Mouse (Mus musculus) midbrain, embryonic 16.5 days (tissue): ENCODE data around the gene Tmem175. TPM values are rescaled to one million over a fixed set of nuclear protein-coding genes. Genes with fewer than 3 reads are reported as not detected.
A peak's percentile ranks its signal among the peaks of the same experiment; 100 is the strongest.

Source experiments
- ATAC-seq: fragments of 200-750 bp; cut with Nextera tagmentation; 2 replicates; pipeline ENCODE4 v1.8.0; 2017; ENCODE audit warnings: moderate TSS enrichment
- H3K27ac ChIP-seq: fragments of 300-500 bp; sonication (generic); 2 replicates; pipeline ENCODE4 v1.5.1; 2014; ENCODE audit warnings: mild to moderate bottlenecking, low read length, mixed read lengths
- H3K27me3 ChIP-seq: fragments of 300-500 bp; sonication (generic); 2 replicates; pipeline ENCODE4 v1.6.1; 2014; ENCODE audit warnings: low read depth, low read length, mixed read lengths; ENCODE audit not compliant: control insufficient read depth, insufficient read depth
- H3K36me3 ChIP-seq: fragments of 300-500 bp; sonication (generic); 2 replicates; pipeline ENCODE4 v1.6.1; 2014; ENCODE audit warnings: mild to moderate bottlenecking, low read length, moderate library complexity, mixed read lengths; ENCODE audit not compliant: control insufficient read depth, insufficient read depth
- H3K4me1 ChIP-seq: fragments of 300-500 bp; sonication (generic); 2 replicates; pipeline ENCODE4 v1.6.1; 2014; ENCODE audit warnings: mild to moderate bottlenecking, low read length, mixed read lengths; ENCODE audit not compliant: control insufficient read depth, insufficient read depth
- H3K4me2 ChIP-seq: fragments of 300-500 bp; sonication (generic); 2 replicates; pipeline ENCODE4 v1.6.1; 2014; ENCODE audit warnings: mild to moderate bottlenecking, low read length, mixed read lengths
- H3K4me3 ChIP-seq: fragments of 300-500 bp; sonication (generic); 2 replicates; pipeline ENCODE4 v1.5.1; 2014; ENCODE audit warnings: low read depth, mild to moderate bottlenecking, low read length, moderate library complexity, mixed read lengths
- H3K9ac ChIP-seq: fragments of 300-500 bp; sonication (generic); 2 replicates; pipeline ENCODE4 v1.6.1; 2014; ENCODE audit warnings: low read depth, low read length, mixed read lengths
- H3K9me3 ChIP-seq: fragments of 300-500 bp; sonication (generic); replicated peaks from 2 replicates; pipeline ENCODE4 v1.6.1; 2014; ENCODE audit warnings: mild to moderate bottlenecking, low read length, mixed read lengths; ENCODE audit not compliant: control insufficient read depth, poor library complexity, severe bottlenecking
- WGBS: fragments of 180-500 bp; shearing (Covaris S2); extraction: QIAGEN DNeasy Blood & Tissue Kit; methylation state at CpG from one replicate; pipeline ENCODE4 v1.1.7; 2014; 5-methylcytosine and 5-hydroxymethylcytosine counted together
- polyA plus RNA-seq: library from polyadenylated mRNA; unstranded; fragments of >200 nt; fragmentation: Nextera tagmentation; extraction: Ambion mirVana; gene quantifications from 2 replicates; pipeline ENCODE4 v1.2.1, GENCODE M21; 2015

The Tmem175 gene
- polyA plus RNA-seq, 1 experiment from 2014 or later, result 25.1 TPM

DNA sequence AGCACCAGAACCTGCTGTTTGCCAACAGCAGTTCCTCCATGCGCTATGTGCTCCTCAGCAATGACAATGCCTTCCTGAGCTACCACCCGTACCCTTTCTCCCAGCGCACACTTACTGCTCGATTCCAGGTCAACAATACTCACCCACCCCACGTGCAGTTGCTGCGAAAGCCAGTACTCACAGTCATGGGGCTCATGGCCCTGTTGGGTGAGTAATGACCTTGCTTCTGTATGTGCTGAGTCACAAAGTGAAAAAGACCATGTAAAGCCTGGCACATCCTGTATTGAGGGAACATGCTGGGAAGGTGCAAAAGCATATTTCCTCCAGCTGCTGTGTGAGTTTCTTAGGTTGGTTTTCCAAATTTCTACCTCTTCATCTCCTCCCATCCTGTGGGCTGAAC is 51.3 kb downstream of the Tmem175 start:
- 91% methylated on average over 6 of the region's 6 CpGs for WGBS
- H3K36me3 ChIP-seq, result no peaks in the 10 kb centered on the region; the same call in 1 of the 2 replicates
- H3K4me2 ChIP-seq, result no peak overlapping the region
- ATAC-seq, result no peak
- no peak overlapping the region for H3K4me3 ChIP-seq
- H3K9ac ChIP-seq, result no peak overlapping the region
- H3K27ac ChIP-seq, result no peak overlapping the region
- H3K27me3 ChIP-seq, result no peaks in the 10 kb centered on the region
- no peaks in the 10 kb centered on the region for H3K9me3 ChIP-seq
- peaks cover 9% of the 10 kb centered on the region for H3K4me1 ChIP-seq

DNA sequence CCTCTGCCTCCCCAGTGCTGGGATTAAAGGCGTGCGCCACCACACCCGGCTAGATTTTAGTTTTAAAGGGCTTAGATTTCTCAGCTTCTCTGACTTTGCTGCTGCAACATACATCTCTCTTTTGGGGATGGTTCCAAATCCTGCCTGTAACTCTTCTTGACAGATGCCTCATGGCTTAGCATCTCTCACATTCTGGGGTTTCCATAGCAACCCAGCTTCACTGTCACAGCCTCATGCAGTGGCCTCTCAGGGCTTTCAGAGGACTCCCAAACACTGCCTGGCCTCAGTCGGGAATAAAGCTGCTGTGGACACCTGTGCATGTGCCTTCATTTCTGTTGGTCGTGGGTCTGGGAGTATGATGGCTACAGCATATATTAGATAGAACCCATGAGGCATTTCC is 59.5 kb downstream of the Tmem175 start:
- no peaks in the 10 kb centered on the region for H3K9me3 ChIP-seq
- 61% methylated on average over 5 of the region's 5 CpGs for WGBS
- no peak overlapping the region for H3K9ac ChIP-seq
- H3K4me3 ChIP-seq, result no peak overlapping the region
- H3K4me2 ChIP-seq, result no peak overlapping the region
- no peaks in the 10 kb centered on the region for H3K36me3 ChIP-seq
- H3K27me3 ChIP-seq, result peaks cover 11% of the 10 kb centered on the region
- H3K27ac ChIP-seq, result no peak overlapping the region
- no peak for ATAC-seq
- peaks cover 6% of the 10 kb centered on the region for H3K4me1 ChIP-seq

DNA sequence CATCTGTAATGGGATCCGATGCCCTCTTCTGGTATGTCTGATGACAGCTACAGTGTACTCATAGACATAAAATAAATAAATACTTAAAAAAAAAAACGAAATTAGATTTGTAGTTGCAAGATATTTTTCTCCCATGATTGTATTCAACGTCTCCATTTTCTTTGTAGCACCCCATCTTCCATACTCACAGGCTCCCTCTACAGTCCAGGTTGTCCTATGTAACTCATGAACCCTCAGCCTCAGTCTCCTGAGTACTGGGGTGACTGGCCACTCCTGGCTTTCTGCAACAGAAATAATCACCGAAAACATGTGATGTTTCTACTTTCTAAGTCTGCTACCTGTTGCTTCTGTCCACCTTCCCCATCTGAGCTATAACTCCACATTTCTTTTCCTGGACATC is 61.6 kb downstream of the Tmem175 start:
- H3K27me3 ChIP-seq, result peaks cover 13% of the 10 kb centered on the region
- no peak overlapping the region for H3K27ac ChIP-seq
- no peaks in the 10 kb centered on the region for H3K36me3 ChIP-seq
- H3K4me2 ChIP-seq, result no peak overlapping the region
- no peak overlapping the region for H3K4me3 ChIP-seq
- peaks cover 13% of the 10 kb centered on the region for H3K4me1 ChIP-seq
- no peak overlapping the region for H3K9ac ChIP-seq
- WGBS, result 71% methylated on average over 4 of the region's 4 CpGs
- no peaks in the 10 kb centered on the region for H3K9me3 ChIP-seq
- ATAC-seq, result no peak

DNA sequence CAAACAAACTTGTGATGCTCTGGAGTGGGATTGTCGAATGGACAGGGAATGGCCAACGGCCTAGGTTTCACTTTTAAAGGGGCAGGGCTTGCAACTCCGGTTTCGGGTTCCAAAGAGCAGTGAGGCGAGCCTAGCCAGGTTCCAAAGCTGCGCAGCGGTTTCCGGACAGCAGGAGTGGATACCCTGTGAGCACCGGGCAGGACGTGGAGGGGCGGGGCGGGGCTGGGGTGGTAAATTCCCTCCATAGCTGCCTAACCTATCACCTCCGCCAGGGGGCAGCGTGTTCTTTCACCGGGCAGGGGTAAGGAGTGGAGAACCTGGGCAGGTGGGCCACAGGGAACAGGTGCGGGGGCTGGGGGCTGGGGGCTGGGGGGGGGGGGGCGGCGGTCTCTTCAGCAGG is 62.7 kb downstream of the Tmem175 start, which contains the start of gene Fgfrl1:
Fgfrl1 (plus strand) TSS at position 112 of the 400 bp plus-strand sequence.
- Histone ChIP-seq H3K4me2 (peak within 1 kb of the TSS; percentile 98), H3K27me3 (peaks cover 13% of the 10 kb centered on the region), H3K9me3 (no peaks in the 10 kb centered on the region), H3K36me3 (no peaks in the 10 kb centered on the region), H3K4me1 (peaks cover 13% of the 10 kb centered on the region), H3K4me3 (peak within 1 kb of the TSS; percentile 14; the same call in 1 of the 2 replicates), H3K9ac (no peak within 1 kb of the TSS), H3K27ac (no peak within 1 kb of the TSS)
- ATAC-seq, result no peak
- WGBS, result 6% methylated on average over 16 of the region's 18 CpGs

DNA sequence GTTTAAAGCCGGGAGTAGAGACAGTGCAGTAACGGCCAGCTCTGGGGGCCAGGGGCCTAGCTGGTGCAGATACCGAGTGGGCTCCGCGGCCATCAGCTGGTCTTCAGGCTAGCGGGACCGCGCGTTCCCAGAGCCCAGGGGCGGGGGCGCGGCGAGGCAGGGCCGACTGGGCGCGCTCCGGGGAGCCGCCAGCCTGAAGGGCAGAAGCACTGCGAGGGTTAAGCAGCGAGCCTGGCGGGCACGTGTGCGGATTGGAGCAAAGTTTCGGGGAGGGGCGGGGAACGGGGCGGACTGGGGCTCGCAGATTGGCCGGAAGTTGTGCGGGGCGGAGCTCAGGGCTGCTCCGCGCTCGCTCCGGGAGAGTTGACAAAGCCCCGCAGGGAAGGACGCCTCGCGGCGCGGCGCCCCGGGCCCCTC is 64.3 kb downstream of the Tmem175 start:
- peak; percentile 93 for ATAC-seq
- Histone ChIP-seq H3K36me3 (no peaks in the 10 kb centered on the region), H3K4me3 (peak overlapping the region; percentile 74), H3K9ac (peak overlapping the region; percentile 61), H3K9me3 (no peaks in the 10 kb centered on the region), H3K27me3 (peaks cover 13% of the 10 kb centered on the region), H3K27ac (no peak overlapping the region), H3K4me1 (peaks cover 16% of the 10 kb centered on the region), H3K4me2 (peak overlapping the region; percentile 98)
- under 1% methylated on average over 24 of the region's 43 CpGs for WGBS

GRCm38 (mm10) chr5:108694352-108695261 is 65.0 kb downstream of the Tmem175 start:
- no peak overlapping the region for H3K27ac ChIP-seq
- H3K4me1 ChIP-seq, result peaks cover 16% of the 10 kb centered on the region
- WGBS, result under 1% methylated on average over 53 of the region's 99 CpGs
- peak overlapping the region; percentile 61 for H3K9ac ChIP-seq
- H3K36me3 ChIP-seq, result no peaks in the 10 kb centered on the region
- H3K4me2 ChIP-seq, result peak overlapping the region; percentile 98
- ATAC-seq, result peak; percentile 20
- peaks cover 13% of the 10 kb centered on the region for H3K27me3 ChIP-seq
- no peaks in the 10 kb centered on the region for H3K9me3 ChIP-seq
- peak overlapping the region; percentile 74 for H3K4me3 ChIP-seq

- Histone ChIP-seq H3K4me1 (peaks cover 16% of the 10 kb centered on the region), H3K9ac (no peak overlapping the region), H3K27ac (no peak overlapping the region), H3K9me3 (no peaks in the 10 kb centered on the region), H3K4me3 (no peak overlapping the region), H3K4me2 (no peak overlapping the region), H3K36me3 (no peaks in the 10 kb centered on the region), H3K27me3 (peaks cover 13% of the 10 kb centered on the region)
- 91% methylated on average over 11 of the region's 12 CpGs for WGBS
- ATAC-seq, result no peak
Measured at GRCm38 (mm10) chr5:108695861-108696260, 66.3 kb downstream of the Tmem175 start.

GRCm38 (mm10) chr5:108696542-108696941 is 67.0 kb downstream of the Tmem175 start:
- Histone ChIP-seq H3K4me2 (no peak overlapping the region), H3K36me3 (no peaks in the 10 kb centered on the region), H3K9me3 (no peaks in the 10 kb centered on the region), H3K27me3 (peaks cover 13% of the 10 kb centered on the region), H3K4me3 (no peak overlapping the region), H3K27ac (no peak overlapping the region; the same call in 1 of the 2 replicates), H3K9ac (no peak overlapping the region), H3K4me1 (peaks cover 16% of the 10 kb centered on the region)
- ATAC-seq, result no peak
- WGBS, result 82% methylated on average over 3 of the region's 3 CpGs

GRCm38 (mm10) chr5:108697341-108697753 is 67.8 kb downstream of the Tmem175 start:
- H3K9me3 ChIP-seq, result no peaks in the 10 kb centered on the region
- 16% methylated on average over 4 of the region's 4 CpGs for WGBS
- H3K9ac ChIP-seq, result no peak overlapping the region
- H3K4me1 ChIP-seq, result peaks cover 16% of the 10 kb centered on the region
- no peak for ATAC-seq
- H3K4me2 ChIP-seq, result no peak overlapping the region
- H3K4me3 ChIP-seq, result no peak overlapping the region
- H3K27me3 ChIP-seq, result peaks cover 12% of the 10 kb centered on the region
- H3K36me3 ChIP-seq, result no peaks in the 10 kb centered on the region
- H3K27ac ChIP-seq, result peak overlapping the region; percentile 39; the same call in 1 of the 2 replicates
